ENCODE assay signal across 8 mouse cellular contexts in the genomic region with DNA sequence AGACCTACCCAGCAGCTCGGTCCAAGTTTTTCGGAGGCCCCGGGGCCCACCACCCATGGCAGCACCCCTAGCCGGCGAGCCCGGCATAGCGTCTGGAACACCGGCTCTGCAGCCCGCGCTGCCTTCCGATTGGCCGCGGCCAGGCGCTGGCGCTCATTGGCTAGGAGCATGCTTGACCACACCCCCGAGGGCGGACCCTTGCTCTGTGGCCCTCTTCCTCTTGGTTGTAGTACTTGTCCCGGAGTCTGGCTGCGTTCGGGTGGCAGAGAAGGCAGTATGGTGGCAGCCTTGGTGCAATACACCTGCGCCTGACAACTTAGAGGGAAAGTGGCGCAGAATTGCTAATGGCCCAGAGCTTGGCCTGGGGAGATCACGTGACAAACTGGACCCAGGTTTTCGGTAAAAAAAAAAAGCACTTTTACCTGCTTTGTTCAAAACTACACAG. TPM values are rescaled to one million over a fixed set of nuclear protein-coding genes. Genes with fewer than 3 reads are reported as not detected.
DNase-seq lines count a peak whose midpoint lies in the region; ATAC-seq lines count a peak whose summit lies in the region.

TSS of gene Fanca (minus strand) at position 110 of the 445 bp plus-strand sequence.

- peak within 1 kb of the TSS; percentile 74 for H3K4me2 ChIP-seq in hindbrain, embryonic 16.5 days (ENCODE audit: low read length)

- H3K79me2 ChIP-seq in macrophage (ENCODE audit: inconsistent target): no peaks in the 10 kb centered on the region

- no peaks in the 10 kb centered on the region for H3K36me3 ChIP-seq in hindbrain, embryonic 16.5 days (ENCODE audit: control insufficient read depth, insufficient read depth, low read length)
- H3K36me3 ChIP-seq in macrophage (ENCODE audit: inconsistent target): no peaks in the 10 kb centered on the region

- peak; percentile 98 for DNase-seq in WW6 (ENCODE audit: low read depth, low spot score)
- DNase-seq in cerebellum, postnatal 4 days (ENCODE audit: low spot score in 2 of 2): peak; percentile 80 to 91
- peak; percentile 92 for DNase-seq in gastrocnemius, adult 18-20 months (ENCODE audit: low spot score)
- DNase-seq in left cerebral cortex, adult 18-20 months (ENCODE audit: low spot score in 2 of 2): peak; percentile 87 to 93
- DNase-seq in right cerebral cortex, adult 18-20 months: peak; percentile 95
- peak; percentile 64 for DNase-seq in urinary bladder, postnatal 10 days (ENCODE audit: low spot score)

- H3K9me3 ChIP-seq in hindbrain, embryonic 16.5 days (ENCODE audit: control insufficient read depth, low read length): no peaks in the 10 kb centered on the region

- under 1% methylated on average over 24 of the region's 24 CpGs for WGBS in hindbrain, embryonic 16.5 days
- 1% methylated on average over 23 of the region's 24 CpGs for WGBS in macrophage (ENCODE audit: missing documents)

- H3K27ac ChIP-seq in hindbrain, embryonic 16.5 days (ENCODE audit: low read depth, low read length): 0 out of 2 replicates have a peak within 1 kb of the TSS, but pooled peaks have one; percentile 13
- H3K27ac ChIP-seq in macrophage: no peak within 1 kb of the TSS

- H3K9ac ChIP-seq in hindbrain, embryonic 16.5 days (ENCODE audit: low read depth, low read length): peak within 1 kb of the TSS; percentile 57

- H3K27me3 ChIP-seq in hindbrain, embryonic 16.5 days (replicated peaks; ENCODE audit: control insufficient read depth, insufficient read depth, low read length): no peaks in the 10 kb centered on the region

- peak within 1 kb of the TSS; percentile 44 for H3K4me3 ChIP-seq in hindbrain, embryonic 16.5 days (ENCODE audit: low read length)
- H3K4me3 ChIP-seq in macrophage (ENCODE audit: inconsistent target): peak within 1 kb of the TSS; percentile 38

- ATAC-seq in hindbrain, embryonic 16.5 days: peak; percentile 100

- peaks cover 7% of the 10 kb centered on the region for H3K4me1 ChIP-seq in hindbrain, embryonic 16.5 days (ENCODE audit: control insufficient read depth, insufficient read depth, low read depth, low read length)

RNA-seq across cellular contexts. Expression of gene Fanca, which starts in this region (rescaled TPM):
- not detected for total RNA-seq in gastrocnemius, adult 18-20 months (2021)
- 5.7 and 7.8 TPM in 2 replicates for polyA plus RNA-seq in hindbrain, embryonic 16.5 days (2015; fragmentation: Nextera tagmentation; extraction: Ambion mirVana)
- total RNA-seq in left cerebral cortex, adult 18-20 months (2021): 1 to 10 TPM; 1.5 to 1.9 TPM
- 10 to 100 TPM in 17 of 26 experiments, 1 to 10 TPM in 9; 3.6 to 37.5 (median 15.5) TPM for total RNA-seq in macrophage (2018; cell fraction: chromatin; rRNA removed)
- total RNA-seq in macrophage (2018; cell fraction: cytosol; rRNA removed): 10 to 100 TPM in 8 of 26 experiments, 1 to 10 TPM in 17, under 1 TPM in 1; 0.91 to 16.4 (median 3.3) TPM
- total RNA-seq in macrophage (2018; cell fraction: nucleus; rRNA removed): 10 to 100 TPM in 12 of 26 experiments, 1 to 10 TPM in 14; 2.2 to 48.8 (median 9.2) TPM
- polyA plus RNA-seq in macrophage (2018): 1.4 to 7.1 TPM (median 4.2 TPM) in 3 replicates

Comparison
In these comparisons a context has a peak if more than half of its experiments do, and no peak if none do; other contexts are left out.
1. Peak in DNase-seq in gastrocnemius, adult 18-20 months; RNA of the gene not detected or under 1 TPM.